Mouse (Mus musculus): Measurements from ENCODE around the gene Pik3c2b. TPM values are rescaled to one million over a fixed set of nuclear protein-coding genes. Genes with fewer than 3 reads are reported as not detected.

Gene Pik3c2b
- polyA plus RNA-seq, 2 experiments: 0.48 to 0.76 TPM

DNA sequence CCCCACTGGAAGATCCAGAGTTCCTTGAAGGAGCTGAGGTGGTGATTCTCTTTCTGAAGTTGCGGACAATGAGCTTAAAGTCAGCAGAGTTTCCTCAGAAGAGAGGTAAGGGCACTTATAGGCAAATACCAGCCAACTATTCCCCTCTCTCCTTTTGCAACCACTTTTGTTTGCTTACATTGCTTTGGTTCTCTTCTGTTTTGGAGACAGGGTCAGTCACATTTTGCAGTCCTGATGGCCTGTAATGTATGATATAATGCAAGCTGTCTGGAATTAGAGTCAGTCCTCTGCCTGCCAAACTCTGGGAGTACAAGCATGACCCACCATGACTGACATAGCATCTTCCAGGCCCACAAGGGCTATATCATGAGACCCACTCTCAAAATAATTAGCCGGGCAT is 18.3 kb upstream of the Pik3c2b start:
- Histone ChIP-seq H3K4me3 (ENCODE audit: insufficient read depth in 1 of 2, low read depth in 2 of 2, low read length in 2 of 2) (no peak overlapping the region), H3K9ac (replicated peaks) (no peak overlapping the region), H3K27me3 (ENCODE audit: control insufficient read depth, insufficient read depth, low read length) (no peaks in the 10 kb centered on the region), H3K4me2 (ENCODE audit: low read depth) (no peak overlapping the region), H3K9me3 (ENCODE audit: control insufficient read depth, low read length) (no peaks in the 10 kb centered on the region), H3K27ac (no peak overlapping the region), H3K36me3 (replicated peaks; ENCODE audit: control insufficient read depth, insufficient read depth, low read depth) (no peaks in the 10 kb centered on the region), H3K4me1 (replicated peaks; ENCODE audit: control insufficient read depth in 2 of 2, insufficient read depth in 2 of 2, low read length in 1 of 2) (peaks cover 9 to 12% of the 10 kb centered on the region in 2 experiments)
- DNase-seq (ENCODE audit: low read depth in 3 of 3, low spot score in 3 of 3): no peak
- no peak for ATAC-seq (ENCODE audit: insufficient read depth)
- no peak for TF ChIP-seq EP300 (IDR thresholded peaks at IDR 0.05; ENCODE audit: low read depth)
- no peak for TF ChIP-seq CTCF (IDR thresholded peaks at IDR 0.05; ENCODE audit: low read depth)
- 85% methylated on average over 2 of the region's 2 CpGs for WGBS (ENCODE audit: insufficient replicate concordance)

GRCm38 (mm10) chr1:133027980-133028379 is 17.5 kb upstream of the Pik3c2b start:
- Histone ChIP-seq H3K4me2 (ENCODE audit: low read depth) (peak overlapping the region; percentile 40), H3K27ac (peak overlapping the region; percentile 23), H3K9me3 (ENCODE audit: control insufficient read depth, low read length) (no peaks in the 10 kb centered on the region), H3K27me3 (ENCODE audit: control insufficient read depth, insufficient read depth, low read length) (no peaks in the 10 kb centered on the region), H3K9ac (replicated peaks) (no peak overlapping the region; the same call in 1 of the 2 replicates), H3K36me3 (replicated peaks; ENCODE audit: control insufficient read depth, insufficient read depth, low read depth) (no peaks in the 10 kb centered on the region), H3K4me3 (ENCODE audit: insufficient read depth in 1 of 2, low read depth in 2 of 2, low read length in 2 of 2) (no peak overlapping the region), H3K4me1 (replicated peaks; ENCODE audit: control insufficient read depth in 2 of 2, insufficient read depth in 2 of 2, low read length in 1 of 2) (peaks cover 12 to 16% of the 10 kb centered on the region in 2 experiments)
- peak; percentile 53 for ATAC-seq (ENCODE audit: insufficient read depth)
- WGBS (ENCODE audit: insufficient replicate concordance): 34% methylated on average over 7 of the region's 7 CpGs
- no peak for TF ChIP-seq CTCF (IDR thresholded peaks at IDR 0.05; ENCODE audit: low read depth)
- no peak for TF ChIP-seq EP300 (IDR thresholded peaks at IDR 0.05; ENCODE audit: low read depth)
- peak; percentile 54 to 68 (median 60) for DNase-seq (ENCODE audit: low read depth in 3 of 3, low spot score in 3 of 3)

DNA sequence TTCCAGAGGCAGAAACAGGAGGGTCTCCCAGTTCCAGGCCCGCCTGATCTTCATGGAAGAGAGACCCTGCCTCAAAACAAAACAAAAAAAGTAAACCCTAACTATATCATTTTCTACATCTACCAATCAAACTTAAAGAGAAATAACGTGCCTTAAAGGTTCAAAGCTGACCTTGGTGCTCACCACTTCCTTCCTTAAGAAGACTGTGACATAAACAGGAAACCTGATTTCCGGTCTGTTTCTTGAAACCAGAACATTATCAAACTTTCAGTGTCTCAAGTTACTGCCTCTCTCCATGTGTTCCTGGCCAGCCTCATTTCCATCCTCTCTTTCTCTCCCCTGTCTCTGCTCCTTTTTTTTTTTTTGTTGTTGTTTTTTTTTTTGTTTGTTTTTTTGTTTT is 15.7 kb upstream of the Pik3c2b start:
- H3K36me3 ChIP-seq (replicated peaks; ENCODE audit: control insufficient read depth, insufficient read depth, low read depth): no peaks in the 10 kb centered on the region
- no peak overlapping the region for H3K9ac ChIP-seq (replicated peaks)
- H3K4me2 ChIP-seq (ENCODE audit: low read depth): no peak overlapping the region
- H3K27ac ChIP-seq: no peak overlapping the region
- H3K4me3 ChIP-seq (ENCODE audit: insufficient read depth in 1 of 2, low read depth in 2 of 2, low read length in 2 of 2): no peak overlapping the region
- ATAC-seq (ENCODE audit: insufficient read depth) (no peak), DNase-seq (ENCODE audit: low read depth in 3 of 3, low spot score in 3 of 3) (no peak)
- H3K27me3 ChIP-seq (ENCODE audit: control insufficient read depth, insufficient read depth, low read length): no peaks in the 10 kb centered on the region
- no peaks in the 10 kb centered on the region for H3K9me3 ChIP-seq (ENCODE audit: control insufficient read depth, low read length)
- WGBS (ENCODE audit: insufficient replicate concordance): 33% methylated on average over 3 of the region's 3 CpGs
- no peak for TF ChIP-seq EP300 (IDR thresholded peaks at IDR 0.05; ENCODE audit: low read depth)
- peaks cover 12 to 15% of the 10 kb centered on the region in 2 experiments for H3K4me1 ChIP-seq (replicated peaks; ENCODE audit: control insufficient read depth in 2 of 2, insufficient read depth in 2 of 2, low read length in 1 of 2)

- Histone ChIP-seq H3K27ac (no peak within 1 kb of the TSS), H3K27me3 (ENCODE audit: control insufficient read depth, insufficient read depth, low read length) (no peaks in the 10 kb centered on the region), H3K9me3 (ENCODE audit: control insufficient read depth, low read length) (no peaks in the 10 kb centered on the region), H3K4me3 (ENCODE audit: insufficient read depth in 1 of 2, low read depth in 2 of 2, low read length in 2 of 2) (no peak within 1 kb of the TSS), H3K9ac (replicated peaks) (no peak within 1 kb of the TSS), H3K4me1 (replicated peaks; ENCODE audit: control insufficient read depth in 2 of 2, insufficient read depth in 2 of 2, low read length in 1 of 2) (peaks cover 12 to 15% of the 10 kb centered on the region in 2 experiments), H3K36me3 (replicated peaks; ENCODE audit: control insufficient read depth, insufficient read depth, low read depth) (no peaks in the 10 kb centered on the region), H3K4me2 (ENCODE audit: low read depth) (no peak within 1 kb of the TSS)
- TF ChIP-seq CTCF (IDR thresholded peaks at IDR 0.05; ENCODE audit: low read depth) (no peak), EP300 (IDR thresholded peaks at IDR 0.05; ENCODE audit: low read depth) (no peak)
- 82% methylated on average over 5 of the region's 5 CpGs for WGBS (ENCODE audit: insufficient replicate concordance)
- no peak for ATAC-seq (ENCODE audit: insufficient read depth)
- no peak for DNase-seq (ENCODE audit: low read depth in 3 of 3, low spot score in 3 of 3)
These were observed 15.0 kb upstream of the Pik3c2b start, which contains the start of gene Mdm4 for GRCm38 (mm10) chr1:133030461-133030860. Mdm4 (minus strand) TSS chr1:133030561.

DNA sequence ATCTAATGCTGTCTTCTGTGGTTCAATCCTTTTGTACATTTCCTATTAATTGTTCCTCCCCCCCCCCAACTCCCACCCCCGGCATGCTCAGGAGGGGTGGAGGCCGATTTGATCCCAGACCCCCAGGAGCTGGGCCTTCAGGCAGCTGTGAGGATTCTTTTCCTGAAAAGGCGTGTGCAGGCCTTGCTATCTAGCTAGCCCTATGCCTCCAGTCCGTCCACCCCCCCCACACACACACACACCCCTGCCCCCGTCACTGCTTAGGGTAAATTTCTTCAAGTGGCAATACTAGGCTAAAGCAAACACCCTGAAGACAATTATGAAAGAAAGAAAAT is 12.5 kb upstream of the Pik3c2b start:
- 14% methylated on average over 5 of the region's 5 CpGs for WGBS (ENCODE audit: insufficient replicate concordance)
- no peak for DNase-seq (ENCODE audit: low read depth in 3 of 3, low spot score in 3 of 3)
- TF ChIP-seq CTCF (IDR thresholded peaks at IDR 0.05; ENCODE audit: low read depth): no peak
- TF ChIP-seq EP300 (IDR thresholded peaks at IDR 0.05; ENCODE audit: low read depth): no peak
- no peaks in the 10 kb centered on the region for H3K36me3 ChIP-seq (replicated peaks; ENCODE audit: control insufficient read depth, insufficient read depth, low read depth)
- no peaks in the 10 kb centered on the region for H3K9me3 ChIP-seq (ENCODE audit: control insufficient read depth, low read length)
- peak overlapping the region; percentile 58 for H3K9ac ChIP-seq (replicated peaks)
- peak overlapping the region; percentile 9 for H3K27ac ChIP-seq
- H3K4me2 ChIP-seq (ENCODE audit: low read depth): peak overlapping the region; percentile 61
- H3K27me3 ChIP-seq (ENCODE audit: control insufficient read depth, insufficient read depth, low read length): no peaks in the 10 kb centered on the region
- H3K4me3 ChIP-seq (ENCODE audit: insufficient read depth in 1 of 2, low read depth in 2 of 2, low read length in 2 of 2): peak overlapping the region; percentile 59 to 99
- ATAC-seq (ENCODE audit: insufficient read depth): no peak
- peaks cover 9 to 11% of the 10 kb centered on the region in 2 experiments for H3K4me1 ChIP-seq (replicated peaks; ENCODE audit: control insufficient read depth in 2 of 2, insufficient read depth in 2 of 2, low read length in 1 of 2)
